Mouse (Mus musculus) adrenal gland, postnatal 0 days (tissue): ENCODE measurements around the gene Lpin3. TPM values are rescaled to one million over a fixed set of nuclear protein-coding genes. Genes with fewer than 3 reads are reported as not detected.

Experiments used
- polyA plus RNA-seq: library from polyadenylated mRNA; unstranded; fragments of >200 nt; fragmentation: Nextera tagmentation; extraction: Ambion mirVana; gene quantifications from 2 replicates; pipeline ENCODE4 v1.2.1, GENCODE M21; 2015

Gene Lpin3
- polyA plus RNA-seq, result 9.5 and 26.2 TPM in 2 replicates

DNA sequence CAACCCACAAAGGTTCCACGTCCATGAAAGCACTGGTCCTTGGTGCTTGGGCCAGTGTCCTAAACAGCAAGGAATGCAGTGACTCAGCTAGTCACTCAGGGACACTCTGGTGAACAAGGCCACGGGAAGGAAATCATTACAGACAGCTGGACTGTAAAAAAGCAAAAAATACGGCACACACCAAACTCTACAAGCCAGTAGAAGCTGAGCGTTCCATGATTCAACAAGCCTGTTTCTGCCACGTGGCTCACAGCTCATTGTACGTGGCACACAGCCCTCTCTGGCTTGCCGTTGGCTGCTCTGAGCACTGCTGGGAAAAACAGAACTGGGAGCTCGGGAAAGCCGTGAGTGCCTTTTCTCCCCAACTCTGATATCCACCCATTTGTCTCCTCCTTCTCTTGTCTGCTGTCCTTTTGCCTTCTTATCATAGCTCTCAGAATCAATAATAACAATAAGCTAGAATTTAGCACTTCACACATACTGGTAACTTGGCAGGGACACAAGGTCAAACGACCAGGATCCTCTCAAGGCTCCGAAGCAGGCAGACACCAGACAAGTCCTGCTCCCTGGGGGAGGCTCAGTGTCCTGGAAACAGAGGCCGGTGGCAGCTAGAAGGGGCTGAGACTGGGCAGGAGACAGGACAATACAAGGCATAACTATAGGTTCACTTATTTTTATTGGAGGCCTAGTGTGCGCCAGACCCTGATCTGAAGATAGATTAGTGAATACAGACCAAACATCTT lies at the start of gene Lpin3:
Gene Lpin3, plus strand, starts transcription at position 218 of the 743 bp plus-strand sequence.

DNA sequence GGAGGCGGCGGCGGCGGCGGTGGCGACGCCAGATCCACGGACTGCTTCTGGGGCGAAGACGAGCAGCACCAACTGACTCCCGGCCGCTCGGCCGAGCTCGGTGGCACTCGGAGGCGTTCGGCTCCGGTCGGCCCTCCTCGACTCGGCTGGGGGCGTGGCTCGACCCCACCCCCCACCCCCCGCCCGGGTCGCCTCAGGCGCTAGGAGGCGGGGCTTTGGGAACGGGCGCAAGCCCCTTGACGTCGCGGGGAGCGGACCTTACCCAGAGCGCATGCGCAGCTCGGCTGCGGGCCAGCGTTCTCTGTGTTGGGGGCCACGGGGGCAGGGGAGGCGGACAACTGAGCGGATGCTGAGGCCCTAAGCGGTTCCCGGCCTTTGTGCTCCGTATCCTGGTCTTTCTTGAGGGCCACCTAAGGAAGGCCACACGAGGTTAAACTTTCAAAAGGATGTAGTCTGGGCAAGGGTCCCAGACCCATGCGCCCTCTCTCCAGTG lies 7.5 kb upstream of the Lpin3 start, which contains the start of gene Zhx3:
Gene Zhx3, minus strand, starts transcription at position 109 of the 493 bp plus-strand sequence.

DNA sequence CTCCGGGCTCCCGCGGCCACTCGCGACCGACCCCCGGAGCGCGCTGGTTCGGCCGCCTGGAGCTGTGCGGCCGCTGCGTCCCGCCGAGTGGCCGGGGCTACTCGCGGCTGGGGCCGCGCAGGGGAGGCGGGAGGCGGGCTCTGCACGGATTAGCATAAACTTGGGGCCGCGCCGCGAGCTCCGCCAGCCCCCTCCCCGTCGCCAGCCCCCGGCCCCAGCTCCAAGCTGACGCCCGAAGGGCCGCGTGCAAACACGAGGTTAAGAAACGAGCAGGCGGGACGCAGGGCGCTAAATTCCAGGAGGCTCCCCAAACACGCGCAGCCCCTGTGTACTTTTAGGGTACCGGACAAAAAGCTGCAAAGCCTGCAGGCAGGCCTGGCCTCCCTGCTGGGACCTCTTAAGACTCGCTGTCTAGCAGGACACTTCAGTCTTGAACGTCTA lies 31.8 kb downstream of the Lpin3 start, which contains the start of gene Emilin3:
Gene Emilin3, minus strand, starts transcription at position 98 of the 441 bp plus-strand sequence.

Other genes starting within 250 kb of the Lpin3 start
- gene Top1, start 234.8 kb upstream of the Lpin3 start, polyA plus RNA-seq, result 26.7 and 40.1 TPM in 2 replicates
- 18.7 and 31.6 TPM in 2 replicates for gene Plcg1, start 149.4 kb upstream of the Lpin3 start, polyA plus RNA-seq
- 9.5 and 11.0 TPM in 2 replicates for gene Zhx3, start 7.7 kb upstream of the Lpin3 start, polyA plus RNA-seq
- 2.0 and 4.7 TPM in 2 replicates for gene Emilin3, start 31.7 kb downstream of the Lpin3 start, polyA plus RNA-seq
- gene Chd6, start 228.4 kb downstream of the Lpin3 start, polyA plus RNA-seq, result 14.3 and 19.0 TPM in 2 replicates